Mouse (Mus musculus): ENCODE data around the gene Mettl1. TPM values are rescaled to one million over a fixed set of nuclear protein-coding genes. Genes with fewer than 3 reads are reported as not detected.
"Not testable (repeated sequence)": the region's sequence is repeated elsewhere in the genome, so short reads cannot be mapped to it uniquely, and the experiment has no call there.

Gene Mettl1
- total RNA-seq, 2 experiments from 2014 or later: 22.7 to 36.5 TPM

DNA sequence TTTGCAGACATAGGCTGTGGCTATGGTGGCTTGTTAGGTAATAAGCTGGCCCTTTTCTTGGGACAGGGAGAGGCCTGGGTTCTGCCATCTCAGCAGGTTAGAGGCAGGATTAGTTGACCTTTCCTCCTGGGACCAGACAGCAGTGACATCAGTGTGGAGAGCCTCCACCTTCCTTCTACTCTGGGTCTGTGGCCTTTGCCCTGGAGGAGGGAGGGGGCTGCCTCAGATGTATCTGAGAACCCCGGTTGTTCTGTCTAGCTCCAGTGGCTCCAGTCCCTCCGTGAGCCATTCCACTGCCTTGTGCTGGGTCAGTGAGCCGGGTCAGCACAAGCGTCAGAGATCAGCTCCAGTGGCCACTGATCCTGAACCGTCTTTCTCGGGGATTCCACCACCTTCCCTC is 2.0 kb downstream of the Mettl1 start:
- no peak for ATAC-seq (replicated peaks; ENCODE audit: poor library complexity)

DNA sequence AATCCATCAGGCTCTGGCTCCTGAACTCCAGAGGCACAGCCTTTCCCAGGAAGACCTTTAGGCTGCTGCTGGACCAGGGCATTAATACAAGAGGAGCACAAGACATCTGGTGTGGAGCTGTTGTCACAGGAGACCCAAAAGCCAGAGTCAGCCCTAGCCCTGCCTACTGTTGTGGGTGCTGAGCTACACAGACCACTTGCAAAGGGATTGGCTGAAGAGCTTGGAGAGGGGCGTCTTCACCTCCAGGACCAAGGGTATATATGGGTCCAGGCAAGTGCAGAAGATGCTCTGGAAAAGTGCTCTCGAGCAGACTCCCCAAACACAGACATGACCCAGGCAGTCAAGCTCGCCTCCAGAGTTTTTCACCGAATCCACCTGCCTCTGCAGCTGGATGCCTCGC is 6.7 kb downstream of the Mettl1 start, which contains the start of gene Cyp27b1:
Gene Cyp27b1, plus strand, starts transcription at position 297 of the 400 bp plus-strand sequence.
- ATAC-seq (replicated peaks; ENCODE audit: poor library complexity): no peak

GRCm38 (mm10) chr10:127048608-127049394 is 7.6 kb downstream of the Mettl1 start:
- peak; percentile 17 for ATAC-seq (replicated peaks; ENCODE audit: poor library complexity)

DNA sequence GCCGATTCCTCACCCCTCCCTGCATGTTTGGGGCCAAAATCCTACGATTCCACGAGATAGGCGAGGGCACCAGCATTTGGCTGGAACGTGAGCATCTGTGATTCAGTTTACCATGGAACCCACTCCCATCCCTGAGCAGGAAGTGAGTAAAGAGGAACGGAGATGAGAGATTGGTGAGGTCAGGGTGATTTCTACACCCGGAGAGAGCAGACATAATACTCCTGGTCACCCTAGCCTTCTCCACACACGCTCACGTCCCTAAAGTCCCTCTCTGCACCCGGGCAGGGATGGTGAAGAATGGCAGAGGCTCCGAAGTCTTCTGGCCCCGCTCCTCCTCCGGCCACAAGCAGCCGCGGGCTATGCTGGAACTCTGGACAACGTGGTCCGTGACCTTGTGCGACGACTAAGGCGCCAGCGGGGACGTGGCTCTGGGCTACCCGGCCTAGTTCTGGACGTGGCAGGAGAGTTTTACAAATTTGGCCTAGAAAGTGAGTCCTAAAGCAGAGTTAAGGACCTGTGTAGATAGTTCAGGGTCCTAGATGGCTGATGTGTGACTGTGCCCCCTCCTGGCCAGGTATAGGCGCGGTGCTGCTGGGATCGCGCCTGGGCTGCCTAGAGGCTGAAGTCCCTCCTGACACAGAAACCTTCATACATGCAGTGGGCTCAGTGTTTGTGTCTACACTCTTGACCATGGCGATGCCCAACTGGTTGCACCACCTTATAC is 8.3 kb downstream of the Mettl1 start:
- peak; percentile 35 for ATAC-seq (replicated peaks; ENCODE audit: poor library complexity)

DNA sequence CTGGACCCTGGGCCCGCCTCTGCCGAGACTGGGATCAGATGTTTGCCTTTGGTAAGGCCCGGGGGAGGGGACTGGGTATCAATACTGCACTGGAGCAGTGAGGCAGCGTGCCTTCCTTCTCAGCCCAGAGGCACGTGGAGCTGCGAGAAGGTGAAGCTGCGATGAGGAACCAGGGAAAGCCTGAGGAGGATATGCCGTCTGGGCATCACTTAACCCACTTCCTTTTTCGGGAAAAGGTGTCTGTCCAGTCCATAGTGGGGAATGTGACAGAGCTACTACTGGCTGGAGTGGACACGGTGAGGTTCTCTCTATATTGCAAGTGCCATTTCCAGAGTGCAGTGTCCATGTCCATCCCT is 8.9 kb downstream of the Mettl1 start:
- ATAC-seq (replicated peaks; ENCODE audit: poor library complexity): peak; percentile 49

GRCm38 (mm10) chr10:127054646-127055045 is 13.4 kb downstream of the Mettl1 start:
- no peak for ATAC-seq (replicated peaks; ENCODE audit: poor library complexity)

DNA sequence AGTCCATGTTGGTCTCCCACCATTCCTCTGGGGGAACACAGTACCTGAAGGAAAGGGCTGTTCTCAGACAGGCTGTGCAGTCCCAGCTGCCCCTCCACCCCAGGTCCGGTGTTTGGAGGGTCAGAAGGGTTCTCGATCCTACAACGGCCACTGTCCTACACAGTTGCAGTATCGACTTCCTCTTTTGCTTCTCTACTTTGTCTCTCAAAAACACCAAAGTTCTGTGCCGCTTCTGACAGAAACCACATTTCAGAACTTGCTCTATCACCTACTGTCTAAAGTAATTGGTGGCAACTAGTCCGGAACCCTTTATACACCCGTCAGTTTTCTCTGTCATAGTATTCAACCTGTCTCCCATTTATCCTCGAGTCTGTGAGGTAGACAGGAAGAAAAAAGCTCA is 14.2 kb downstream of the Mettl1 start:
- ATAC-seq (replicated peaks; ENCODE audit: poor library complexity): 0 out of 2 replicates have a peak, but pooled peaks have one; percentile 13

GRCm38 (mm10) chr10:127056490-127056889 is 15.3 kb downstream of the Mettl1 start:
- ATAC-seq (replicated peaks; ENCODE audit: poor library complexity): no peak

DNA sequence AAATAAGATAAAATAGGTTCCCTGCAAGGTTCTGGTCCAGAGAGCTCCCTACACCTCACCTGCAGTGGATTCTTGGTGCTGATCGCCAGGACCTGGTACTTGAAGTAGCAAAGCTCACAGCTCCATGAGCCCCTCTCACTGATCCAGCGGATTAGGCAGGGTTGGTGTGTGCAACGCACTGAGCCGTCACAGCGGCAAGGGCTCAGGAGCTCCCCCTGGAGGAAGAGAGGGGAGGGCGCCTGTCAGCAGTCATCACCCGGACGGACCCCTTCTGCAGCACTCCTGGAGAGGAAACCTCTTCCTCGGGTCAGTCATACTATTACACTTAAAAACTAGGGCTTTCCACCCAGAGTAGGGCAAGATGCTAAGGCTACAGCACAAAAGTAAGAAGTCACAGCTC is 16.9 kb downstream of the Mettl1 start:
- ATAC-seq (replicated peaks; ENCODE audit: poor library complexity): peak; percentile 85

DNA sequence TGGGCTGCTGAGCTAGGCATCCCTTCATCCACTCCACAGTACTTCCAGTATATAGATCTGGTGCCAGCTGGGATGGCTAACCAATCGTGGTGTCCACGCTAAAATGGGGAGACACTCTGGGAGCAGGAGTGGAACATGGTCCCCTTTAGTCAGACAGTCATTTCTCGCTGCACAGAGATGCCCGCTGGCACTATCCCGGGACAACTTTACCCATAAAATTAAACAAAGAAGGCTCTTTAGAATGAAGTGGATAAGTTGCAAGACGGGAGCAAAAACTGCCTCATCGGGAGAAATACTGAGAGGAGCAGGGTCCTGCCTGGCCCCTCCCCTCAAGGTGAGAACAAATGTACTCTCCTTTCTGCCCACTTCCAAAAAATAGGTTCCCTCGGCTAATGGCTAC is 17.5 kb downstream of the Mettl1 start:
- ATAC-seq (replicated peaks; ENCODE audit: poor library complexity): no peak

- no peak for ATAC-seq (replicated peaks; ENCODE audit: poor library complexity)
Observed at GRCm38 (mm10) chr10:127059174-127059967, 18.2 kb downstream of the Mettl1 start.

DNA sequence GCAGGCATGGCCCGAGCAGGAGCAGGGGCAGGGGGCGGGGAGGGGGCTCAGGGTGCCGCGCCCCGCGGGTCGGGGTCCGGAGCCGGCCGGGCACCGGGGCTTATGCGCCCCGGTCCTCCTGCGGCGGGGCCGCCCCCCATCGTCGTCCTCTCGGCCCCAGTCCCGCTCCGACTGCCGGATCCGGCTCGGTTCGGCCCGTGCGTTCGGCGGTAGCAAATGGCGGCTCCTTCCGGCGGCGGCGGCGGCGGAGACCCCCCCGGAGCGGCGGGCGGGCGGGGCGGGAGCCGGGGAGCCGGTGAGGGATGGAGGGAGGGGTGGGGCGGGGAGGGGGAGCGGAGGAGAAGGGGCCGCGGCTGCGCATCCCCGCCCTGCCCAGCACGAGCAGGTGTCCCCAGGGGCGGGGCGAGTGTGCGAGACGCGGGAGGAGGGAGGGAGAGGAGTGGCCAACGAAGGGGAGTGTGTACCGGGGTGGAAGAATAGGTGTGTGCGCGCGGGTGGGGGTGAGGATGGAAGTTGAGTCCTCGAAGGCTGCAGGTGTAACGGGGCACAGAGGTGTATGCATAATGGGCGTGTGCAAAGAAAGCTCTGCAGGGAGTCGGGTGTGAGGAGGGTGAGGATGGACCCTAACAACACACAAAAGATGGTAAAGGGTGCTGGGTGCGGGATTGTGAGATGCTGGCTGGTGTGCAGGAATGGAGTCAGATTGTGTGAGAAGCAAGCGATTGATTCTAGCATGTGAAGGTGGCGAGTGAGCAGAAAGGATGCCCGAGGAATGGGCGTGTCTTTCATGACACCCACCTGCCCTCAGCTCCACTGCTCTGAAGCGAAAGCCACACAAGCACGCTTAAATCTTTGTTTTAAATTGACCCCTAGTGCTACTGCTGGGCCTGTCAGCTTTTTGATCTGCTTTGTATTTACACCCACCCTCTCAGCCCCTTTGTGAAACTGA is 19.0 kb downstream of the Mettl1 start, which contains the start of gene March9:
Gene March9, minus strand, starts transcription at position 217 of the 949 bp plus-strand sequence.
- 0 out of 2 replicates have a peak, but pooled peaks have one; percentile 9 for ATAC-seq (replicated peaks; ENCODE audit: poor library complexity)

GRCm38 (mm10) chr10:127061085-127061484 is 19.9 kb downstream of the Mettl1 start:
- no peak for ATAC-seq (replicated peaks; ENCODE audit: poor library complexity)

DNA sequence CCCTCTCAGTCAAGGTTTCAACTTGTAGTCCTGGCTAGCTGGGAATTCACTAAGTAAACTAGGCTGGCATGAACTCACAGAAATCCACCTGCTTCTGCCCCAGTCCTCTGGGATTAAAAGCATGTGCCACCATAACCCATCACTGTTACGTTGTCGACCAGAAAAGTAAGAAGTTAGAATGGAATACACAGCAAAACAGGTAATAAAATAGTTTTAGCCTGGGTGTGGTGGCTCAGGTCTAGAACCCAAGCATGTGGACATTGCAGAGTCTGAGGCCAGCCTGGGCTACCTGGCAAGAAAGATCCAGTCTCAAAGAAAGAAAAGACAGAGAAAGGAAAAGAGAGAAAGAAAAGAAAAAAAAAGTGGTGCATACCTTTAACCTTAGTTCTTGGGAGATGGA is 20.3 kb downstream of the Mettl1 start:
- no peak for ATAC-seq (replicated peaks; ENCODE audit: poor library complexity)

DNA sequence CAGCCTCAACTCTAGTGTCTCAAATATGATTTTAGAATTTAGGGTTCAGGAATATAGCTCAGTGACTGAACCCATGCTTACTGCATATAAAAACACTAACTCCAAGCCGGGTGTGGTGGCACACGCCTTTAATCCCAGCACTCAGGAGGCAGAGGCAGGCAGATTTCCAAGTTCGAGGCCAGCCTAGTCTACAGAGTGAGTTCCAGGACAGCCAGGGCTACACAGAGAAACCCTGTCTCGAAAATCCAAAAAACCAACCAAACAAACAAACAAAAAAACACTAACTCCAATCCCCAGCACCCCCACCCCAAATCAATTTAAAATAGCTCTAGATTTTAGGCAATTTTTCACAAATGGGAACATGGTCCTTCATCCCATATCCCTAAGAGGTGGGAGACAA is 20.9 kb downstream of the Mettl1 start:
- ATAC-seq (replicated peaks; ENCODE audit: poor library complexity): not testable (repeated sequence)

- 0 out of 2 replicates have a peak, but pooled peaks have one; percentile 12 for ATAC-seq (replicated peaks; ENCODE audit: poor library complexity)
Observed at GRCm38 (mm10) chr10:127062503-127062902, 21.3 kb downstream of the Mettl1 start.

- peak; percentile 70 for ATAC-seq (replicated peaks; ENCODE audit: poor library complexity)
Observed at GRCm38 (mm10) chr10:127063239-127063872, 22.1 kb downstream of the Mettl1 start, which contains the start of gene Cdk4. Gene Cdk4, plus strand, starts transcription at chr10:127063534.

DNA sequence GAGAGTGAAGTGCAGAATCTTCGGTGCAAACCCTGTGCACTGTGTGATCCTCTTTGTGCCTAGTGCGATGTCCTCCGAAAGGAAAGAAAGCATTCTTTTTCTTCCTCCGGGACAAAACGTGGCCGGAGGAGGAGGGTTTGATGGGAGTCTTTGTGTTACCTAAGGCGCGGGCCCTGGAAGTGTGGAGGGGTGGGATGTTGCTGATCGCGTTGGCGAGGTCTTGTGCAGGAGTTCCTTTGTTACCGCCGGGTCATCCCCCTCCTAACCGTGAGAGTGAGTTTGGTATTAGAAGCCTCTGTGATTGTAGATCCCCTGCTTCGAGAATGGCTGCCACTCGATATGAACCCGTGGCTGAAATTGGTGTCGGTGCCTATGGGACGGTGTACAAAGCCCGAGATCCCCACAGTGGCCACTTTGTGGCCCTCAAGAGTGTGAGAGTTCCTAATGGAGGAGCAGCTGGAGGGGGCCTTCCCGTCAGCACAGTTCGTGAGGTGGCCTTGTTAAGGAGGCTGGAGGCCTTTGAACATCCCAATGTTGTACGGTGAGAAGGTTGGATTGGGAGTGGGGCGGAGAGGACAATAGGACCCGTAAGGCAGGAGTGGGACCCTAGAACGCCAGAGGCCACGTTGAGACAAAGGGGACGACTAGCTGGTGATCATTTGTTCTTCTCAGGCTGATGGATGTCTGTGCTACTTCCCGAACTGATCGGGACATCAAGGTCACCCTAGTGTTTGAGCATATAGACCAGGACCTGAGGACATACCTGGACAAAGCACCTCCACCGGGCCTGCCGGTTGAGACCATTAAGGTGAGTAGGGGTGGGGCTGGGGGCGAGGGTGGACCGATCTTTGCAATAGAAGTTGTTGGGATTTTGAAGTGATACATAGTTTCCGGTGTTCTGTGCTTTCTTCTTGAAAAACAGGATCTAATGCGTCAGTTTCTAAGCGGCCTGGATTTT is 23.0 kb downstream of the Mettl1 start:
- ATAC-seq (replicated peaks; ENCODE audit: poor library complexity): peak; percentile 2

All from megakaryocyte progenitor cell, adult 5-6 weeks (primary cell).